In the genomic region with DNA sequence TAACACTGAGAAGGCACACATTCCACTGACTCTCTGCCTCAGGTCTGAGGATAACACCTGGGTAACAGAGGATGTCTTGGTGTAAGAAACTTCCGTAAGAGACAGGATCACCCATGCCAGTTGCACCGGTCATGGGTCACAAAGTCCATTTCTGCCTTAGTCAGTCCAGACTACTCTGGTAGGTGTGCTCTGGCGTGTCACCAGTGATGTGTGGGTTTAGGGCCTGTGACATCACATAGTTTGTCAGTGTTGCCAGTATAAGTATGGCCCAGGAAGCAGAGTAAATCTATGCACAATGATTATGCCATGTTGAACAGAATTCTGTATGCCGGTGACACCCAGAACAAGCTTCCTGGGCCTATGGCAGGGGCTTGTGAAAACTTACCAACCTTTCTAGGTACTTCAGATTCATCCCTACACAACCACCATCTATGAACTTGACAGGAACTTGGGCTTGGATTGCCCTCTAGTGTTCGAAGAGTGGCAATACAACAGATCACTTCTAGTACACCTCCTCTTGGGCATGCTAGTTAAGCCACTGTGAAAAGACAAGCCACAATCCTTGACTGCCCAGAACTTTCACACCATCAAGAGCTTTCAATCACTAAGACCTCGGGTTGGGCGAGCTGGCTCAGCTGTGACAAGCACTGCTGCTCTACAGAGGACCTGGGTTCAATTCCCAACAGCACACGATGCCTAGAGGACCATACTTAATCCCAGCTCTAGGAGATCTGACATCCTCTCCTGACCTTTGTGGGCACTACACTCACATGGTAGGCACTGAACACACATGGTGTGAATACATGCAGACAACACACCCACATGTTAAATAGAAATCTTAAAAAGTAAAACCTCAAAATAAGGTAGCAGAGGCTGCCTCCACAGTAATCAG, we compare ENCODE assay signal across 8 mouse cellular contexts. TPM values are rescaled to one million over a fixed set of nuclear protein-coding genes. Genes with fewer than 3 reads are reported as not detected.
DNase-seq lines count a peak whose midpoint lies in the region; ATAC-seq and TF ChIP-seq lines count a peak whose summit lies in the region.

No protein-coding gene starts in this region.

- no peaks in the 10 kb centered on the region for H3K4me1 ChIP-seq in MEL (ENCODE audit: control insufficient read depth in 1 of 2, insufficient read depth in 2 of 2, low read length in 2 of 2)
- no peaks in the 10 kb centered on the region for H3K4me1 ChIP-seq in kidney, adult 2 months (ENCODE audit: control insufficient read depth, insufficient read depth, low read length)
- H3K4me1 ChIP-seq in limb, embryonic 12.5 days (replicated peaks): no peaks in the 10 kb centered on the region
- no peaks in the 10 kb centered on the region for H3K4me1 ChIP-seq in neural tube, embryonic 11.5 days (ENCODE audit: control insufficient read depth, insufficient read depth, low read length)

- peak; percentile 62 for DNase-seq in A20 (ENCODE audit: low read depth, low spot score)
- peak; percentile 21 for DNase-seq in MEL (ENCODE audit: low read depth, low spot score)
- DNase-seq in cerebellum, adult 8-10 months: peak; percentile 20
- DNase-seq in frontal cortex, postnatal 36 days (ENCODE audit: low spot score in 2 of 2): peak; percentile 33 to 74
- peak; percentile 58 for DNase-seq in kidney, adult 2 months
- peak; percentile 49 for DNase-seq in neural tube, embryonic 11.5 days (ENCODE audit: low spot score)
- no peak for DNase-seq in spleen, adult 12 weeks (ENCODE audit: low spot score)

- no peaks in the 10 kb centered on the region for H3K79me2 ChIP-seq in MEL (ENCODE audit: control insufficient read depth, insufficient read depth, low read length, poor library complexity)

- TF ChIP-seq RAD21 in MEL (IDR thresholded peaks at IDR 0.05; ENCODE audit: low read depth, low read length): peak; percentile 50

- peak; percentile 47; the same call in 1 of the 2 replicates for ATAC-seq in limb, embryonic 12.5 days (ENCODE audit: insufficient number of reproducible peaks, insufficient read depth, low FRiP score, low TSS enrichment, low read depth)
- no peak for ATAC-seq in neural tube, embryonic 11.5 days (ENCODE audit: insufficient read depth, low FRiP score, low TSS enrichment)

- H3K36me3 ChIP-seq in MEL (ENCODE audit: control insufficient read depth in 1 of 2, insufficient read depth in 2 of 2, low read length in 2 of 2): no peaks in the 10 kb centered on the region
- H3K36me3 ChIP-seq in kidney, adult 2 months (ENCODE audit: control insufficient read depth, insufficient read depth, low read length): no peaks in the 10 kb centered on the region
- H3K36me3 ChIP-seq in limb, embryonic 12.5 days: peaks cover 88% of the 10 kb centered on the region
- peaks cover 4% of the 10 kb centered on the region; the same call in 1 of the 2 replicates for H3K36me3 ChIP-seq in neural tube, embryonic 11.5 days (ENCODE audit: control insufficient read depth, insufficient read depth, low read length)

- H3K9me3 ChIP-seq in MEL (replicated peaks; ENCODE audit: insufficient read depth, low read length): no peaks in the 10 kb centered on the region
- no peaks in the 10 kb centered on the region for H3K9me3 ChIP-seq in limb, embryonic 12.5 days
- H3K9me3 ChIP-seq in neural tube, embryonic 11.5 days (ENCODE audit: control insufficient read depth, low read length): no peaks in the 10 kb centered on the region

- no peak overlapping the region for H3K4me3 ChIP-seq in MEL (ENCODE audit: control insufficient read depth in 1 of 2, insufficient read depth in 1 of 2, low read depth in 2 of 2, low read length in 2 of 2)
- H3K4me3 ChIP-seq in kidney, adult 2 months (ENCODE audit: insufficient read depth, low read depth, low read length): no peak overlapping the region
- H3K4me3 ChIP-seq in limb, embryonic 12.5 days (replicated peaks): no peak overlapping the region
- no peak overlapping the region for H3K4me3 ChIP-seq in neural tube, embryonic 11.5 days (ENCODE audit: low read depth, low read length)

- TF ChIP-seq POLR2A in MEL (IDR thresholded peaks at IDR 0.05; ENCODE audit: control insufficient read depth in 1 of 2, insufficient read depth in 1 of 2, low read depth in 1 of 2, low read length in 2 of 2, poor library complexity in 1 of 2): no peak
- TF ChIP-seq POLR2A in kidney, adult 2 months (IDR thresholded peaks at IDR 0.05; ENCODE audit: low read depth, low read length): no peak

- no peak overlapping the region for H3K4me2 ChIP-seq in limb, embryonic 12.5 days
- H3K4me2 ChIP-seq in neural tube, embryonic 11.5 days (ENCODE audit: low read depth): no peak overlapping the region

- peak in 2 of 3 experiments; percentile 30 to 46; a peak in 4 of 6 replicates for TF ChIP-seq CTCF in MEL (IDR thresholded peaks at IDR 0.05 in 2 of 3, conservative IDR thresholded peaks at IDR 0.05 in 1 of 3; ENCODE audit: control insufficient read depth in 1 of 3, insufficient read depth in 1 of 3, low read depth in 2 of 3, low read length in 3 of 3, poor library complexity in 1 of 3, severe bottlenecking in 1 of 3)
- TF ChIP-seq CTCF in kidney, adult 2 months (conservative IDR thresholded peaks at IDR 0.05; ENCODE audit: insufficient read depth, insufficient read length, low read depth, low read length): peak; percentile 37; the same call in 1 of the 2 replicates

- no peaks in the 10 kb centered on the region for H3K27me3 ChIP-seq in MEL (ENCODE audit: control insufficient read depth in 1 of 2, insufficient read depth in 2 of 2, low read length in 2 of 2)
- no peaks in the 10 kb centered on the region for H3K27me3 ChIP-seq in kidney, adult 2 months (replicated peaks; ENCODE audit: control insufficient read depth, insufficient read depth, low read length)
- no peaks in the 10 kb centered on the region for H3K27me3 ChIP-seq in limb, embryonic 12.5 days
- H3K27me3 ChIP-seq in neural tube, embryonic 11.5 days (ENCODE audit: control insufficient read depth, insufficient read depth, low read length): no peaks in the 10 kb centered on the region

- no peak for TF ChIP-seq EP300 in MEL (IDR thresholded peaks at IDR 0.05; ENCODE audit: low read depth in 1 of 2, low read length in 2 of 2)

- no peak overlapping the region for H3K9ac ChIP-seq in MEL (ENCODE audit: control insufficient read depth, low read depth, low read length, poor library complexity, severe bottlenecking)
- no peak overlapping the region for H3K9ac ChIP-seq in limb, embryonic 12.5 days (replicated peaks)
- no peak overlapping the region for H3K9ac ChIP-seq in neural tube, embryonic 11.5 days (ENCODE audit: low read length)

- H3K27ac ChIP-seq in MEL (ENCODE audit: control insufficient read depth, low read depth, low read length): no peak overlapping the region
- no peak overlapping the region for H3K27ac ChIP-seq in kidney, adult 2 months (ENCODE audit: insufficient read depth, low read depth, low read length)
- H3K27ac ChIP-seq in limb, embryonic 12.5 days: no peak overlapping the region
- no peak overlapping the region for H3K27ac ChIP-seq in neural tube, embryonic 11.5 days (ENCODE audit: low read depth, low read length)

- 53% methylated on average over 8 of the region's 8 CpGs for WGBS in kidney, adult 2 months
- WGBS in limb, embryonic 12.5 days: 58% methylated on average over 8 of the region's 8 CpGs
- WGBS in neural tube, embryonic 11.5 days: 64% methylated on average over 8 of the region's 8 CpGs

TF ChIP-seq in MEL, 35 proteins besides CTCF, POLR2A, EP300 and RAD21:
- TF ChIP-seq SMC3 (IDR thresholded peaks at IDR 0.05; ENCODE audit: low read depth, low read length): peak; percentile 40
- TF ChIP-seq MYC (IDR thresholded peaks at IDR 0.05; ENCODE audit: low read depth, low read length): no peak
- no peak for TF ChIP-seq SIN3A (IDR thresholded peaks at IDR 0.05; ENCODE audit: low read length)
- no peak for TF ChIP-seq TAL1 (IDR thresholded peaks at IDR 0.05; ENCODE audit: low read length)

RNA-seq across cellular contexts. Expression of a gene that starts 20.8 kb away (rescaled TPM):
- total RNA-seq in MEL (2012; rRNA removed): not detected in 2 replicates
- polyA plus RNA-seq in MEL (2012; ENCODE audit: insufficient read depth in 1 of 2, insufficient read length in 2 of 2, low read depth in 1 of 2, low replicate concordance in 2 of 2, missing spikeins in 1 of 2): not detected
- polyA plus RNA-seq in kidney, adult 2 months (2012; rRNA removed): 29.0 and 29.5 TPM in 2 replicates
- polyA plus RNA-seq in limb, embryonic 12.5 days (2016; fragmentation: Nextera tagmentation; extraction: Ambion mirVana): 37.5 and 38.5 TPM in 2 replicates
- 38.7 and 39.3 TPM in 2 replicates for polyA plus RNA-seq in neural tube, embryonic 11.5 days (2014; fragmentation: Nextera tagmentation; extraction: Ambion mirVana)

Comparison
In these comparisons a context has a peak if more than half of its experiments do, and no peak if none do; other contexts are left out.
1. RNA of a gene that starts 20.8 kb away (polyA plus RNA-seq): 38.7 to 39.3 TPM in neural tube, embryonic 11.5 days, 37.5 to 38.5 TPM in limb, embryonic 12.5 days and 29.0 to 29.5 TPM in kidney, adult 2 months; not detected in MEL; every median in the first group is over 10 times any median in the second.